Mouse (Mus musculus) limb, embryonic 14.5 days (tissue): ENCODE measurements around the gene Gm43951. TPM values are rescaled to one million over a fixed set of nuclear protein-coding genes. Genes with fewer than 3 reads are reported as not detected.

Experiments
- ATAC-seq: fragments of 200-750 bp; cut with Nextera tagmentation; 2 replicates; pipeline ENCODE4 v1.8.0; 2017; ENCODE audit warnings: low read depth, moderate number of reproducible peaks, moderate TSS enrichment; ENCODE audit not compliant: low FRiP score
- DNase-seq: peaks from one replicate; pipeline ENCODE4 v3.0.0-alpha.2; 2015; ENCODE audit warnings: low spot score
- H3K27ac ChIP-seq: fragments of 300-500 bp; sonication (generic); replicated peaks from 2 replicates; pipeline ENCODE4 v1.5.1; 2014; ENCODE audit warnings: low read depth, mild to moderate bottlenecking, low read length, moderate library complexity, mixed read lengths
- H3K27me3 ChIP-seq: fragments of 300-500 bp; sonication (generic); 2 replicates; pipeline ENCODE4 v1.6.1; 2014; ENCODE audit warnings: low read length, mixed read lengths; ENCODE audit not compliant: control insufficient read depth, insufficient read depth
- H3K36me3 ChIP-seq: fragments of 300-500 bp; sonication (generic); 2 replicates; pipeline ENCODE4 v1.6.1; 2014; ENCODE audit warnings: mild to moderate bottlenecking, low read length, moderate library complexity, mixed read lengths; ENCODE audit not compliant: control insufficient read depth, insufficient read depth
- H3K4me1 ChIP-seq: fragments of 300-500 bp; sonication (generic); 2 replicates; pipeline ENCODE4 v1.6.1; 2014; ENCODE audit warnings: antibody characterized with exemption, low read length, mixed read lengths; ENCODE audit not compliant: control insufficient read depth, insufficient read depth
- H3K4me2 ChIP-seq: fragments of 300-500 bp; sonication (generic); replicated peaks from 2 replicates; pipeline ENCODE4 v1.6.1; 2014; ENCODE audit warnings: low read depth, mild to moderate bottlenecking, low read length, moderate library complexity; ENCODE audit not compliant: severe bottlenecking
- H3K4me3 ChIP-seq: fragments of 300-500 bp; sonication (generic); replicated peaks from 2 replicates; pipeline ENCODE4 v1.5.1; 2014; ENCODE audit warnings: low read length
- H3K9ac ChIP-seq: fragments of 300-500 bp; sonication (generic); 2 replicates; pipeline ENCODE4 v1.6.1; 2014; ENCODE audit warnings: mild to moderate bottlenecking, low read depth, low read length, moderate library complexity; ENCODE audit not compliant: severe bottlenecking
- H3K9me3 ChIP-seq: fragments of 300-500 bp; sonication (generic); 2 replicates; pipeline ENCODE4 v1.6.1; 2016; ENCODE audit warnings: low read length; ENCODE audit not compliant: control insufficient read depth
- POLR2A ChIP-seq: fragments of 200-500 bp; IDR thresholded peaks from 2 replicates; pipeline ENCODE4 v1.8.0; 2012; ENCODE audit warnings: inconsistent platforms, mild to moderate bottlenecking, moderate library complexity, borderline replicate concordance; ENCODE audit not compliant: insufficient read depth, insufficient read length; ENCODE audit errors: extremely low read depth
- WGBS: fragments of 180-500 bp; shearing (Covaris S2); extraction: QIAGEN DNeasy Blood & Tissue Kit; methylation state at CpG from one replicate; pipeline ENCODE4 v1.1.7; 2014; 5-methylcytosine and 5-hydroxymethylcytosine counted together
- polyA plus RNA-seq, 2 experiments: library from polyadenylated mRNA; depleted of rRNA in 1 of 2; stranded (reverse) in 1 of 2; unstranded in 1 of 2; fragments of >200 nt; fragmentation: Nextera tagmentation in 1 of 2; extraction: Ambion mirVana in 1 of 2; gene quantifications; 2 replicates each; pipeline versions ENCODE4 v1.2.1 to v1.2.3; 2012 to 2014

Gene Gm43951
- polyA plus RNA-seq, 2 experiments = 0.12 to 2.4 TPM

GRCm38 (mm10) chr11:72234013-72234412 is 27.4 kb upstream of the Gm43951 start:
- H3K4me3 ChIP-seq = no peak overlapping the region
- no peaks in the 10 kb centered on the region for H3K36me3 ChIP-seq
- no peak overlapping the region for H3K27ac ChIP-seq
- DNase-seq (no peak), ATAC-seq (no peak)
- no peak overlapping the region for H3K9ac ChIP-seq
- TF ChIP-seq POLR2A = no peak
- H3K27me3 ChIP-seq = no peaks in the 10 kb centered on the region
- 62% methylated on average over 5 of the region's 5 CpGs for WGBS
- no peak overlapping the region for H3K4me2 ChIP-seq
- H3K4me1 ChIP-seq = no peaks in the 10 kb centered on the region
- no peaks in the 10 kb centered on the region for H3K9me3 ChIP-seq

GRCm38 (mm10) chr11:72232991-72233390 is 26.4 kb upstream of the Gm43951 start:
- no peak for TF ChIP-seq POLR2A
- H3K27me3 ChIP-seq = no peaks in the 10 kb centered on the region
- ATAC-seq = no peak
- no peaks in the 10 kb centered on the region for H3K36me3 ChIP-seq
- no peak overlapping the region for H3K4me2 ChIP-seq
- no peaks in the 10 kb centered on the region for H3K4me1 ChIP-seq
- H3K9ac ChIP-seq = no peak overlapping the region
- no peak overlapping the region for H3K27ac ChIP-seq
- DNase-seq = no peak
- H3K4me3 ChIP-seq = no peak overlapping the region
- H3K9me3 ChIP-seq = no peaks in the 10 kb centered on the region
- WGBS = 29% methylated on average over 1 of the region's 1 CpGs

- no peak for TF ChIP-seq POLR2A
- H3K4me1 ChIP-seq = no peaks in the 10 kb centered on the region
- no peaks in the 10 kb centered on the region for H3K9me3 ChIP-seq
- H3K4me3 ChIP-seq = no peak overlapping the region
- H3K9ac ChIP-seq = no peak overlapping the region
- H3K36me3 ChIP-seq = no peaks in the 10 kb centered on the region
- ATAC-seq (no peak), DNase-seq (no peak)
- 75% methylated on average over 7 of the region's 7 CpGs for WGBS
- no peak overlapping the region for H3K4me2 ChIP-seq
- H3K27ac ChIP-seq = no peak overlapping the region
- no peaks in the 10 kb centered on the region for H3K27me3 ChIP-seq
Observed at GRCm38 (mm10) chr11:72232068-72232467, 25.4 kb upstream of the Gm43951 start.

GRCm38 (mm10) chr11:72228513-72228912 is 21.9 kb upstream of the Gm43951 start:
- H3K27me3 ChIP-seq = no peaks in the 10 kb centered on the region
- DNase-seq = no peak
- H3K4me3 ChIP-seq = no peak overlapping the region
- H3K9ac ChIP-seq = no peak overlapping the region
- no peaks in the 10 kb centered on the region for H3K4me1 ChIP-seq
- 90% methylated on average over 4 of the region's 4 CpGs for WGBS
- H3K9me3 ChIP-seq = no peaks in the 10 kb centered on the region
- no peak for ATAC-seq
- no peak overlapping the region for H3K27ac ChIP-seq
- H3K36me3 ChIP-seq = no peaks in the 10 kb centered on the region
- H3K4me2 ChIP-seq = no peak overlapping the region
- TF ChIP-seq POLR2A = no peak

- ATAC-seq = no peak
- H3K9me3 ChIP-seq = no peaks in the 10 kb centered on the region
- WGBS = 88% methylated on average over 6 of the region's 6 CpGs
Observed at GRCm38 (mm10) chr11:72226901-72227300, 20.3 kb upstream of the Gm43951 start.

GRCm38 (mm10) chr11:72226020-72226791 is 19.6 kb upstream of the Gm43951 start:
- Histone ChIP-seq H3K27ac (no peak overlapping the region), H3K9me3 (no peaks in the 10 kb centered on the region), H3K36me3 (no peaks in the 10 kb centered on the region), H3K4me3 (no peak overlapping the region), H3K4me1 (no peaks in the 10 kb centered on the region), H3K9ac (no peak overlapping the region), H3K4me2 (no peak overlapping the region), H3K27me3 (no peaks in the 10 kb centered on the region)
- ATAC-seq (no peak), DNase-seq (no peak)
- WGBS = 76% methylated on average over 10 of the region's 10 CpGs
- TF ChIP-seq POLR2A = no peak

More at GRCm38 (mm10) chr11:72226901-72227300, 20.3 kb upstream of the Gm43951 start:
- TF ChIP-seq POLR2A = no peak
- no peak overlapping the region for H3K9ac ChIP-seq
- H3K4me2 ChIP-seq = no peak overlapping the region
- H3K27ac ChIP-seq = no peak overlapping the region
- no peaks in the 10 kb centered on the region for H3K36me3 ChIP-seq
- no peak for DNase-seq
- H3K4me1 ChIP-seq = no peaks in the 10 kb centered on the region
- H3K27me3 ChIP-seq = no peaks in the 10 kb centered on the region
- H3K4me3 ChIP-seq = no peak overlapping the region
